Mouse (Mus musculus) midbrain, embryonic 12.5 days (tissue): ENCODE measurements at regions not wholly inside any gene's neighbourhood (a gene's known extent, or its start where the extent isn't known, plus 50 kb on each side); places are given as distances from the start of the nearest gene placed in this dataset.

Experiments used
- ATAC-seq: fragments of 200-750 bp; cut with Nextera tagmentation; 2 replicates; pipeline ENCODE4 v1.8.0; 2017; ENCODE audit warnings: low read depth, moderate TSS enrichment, moderate library complexity; ENCODE audit not compliant: low FRiP score
- H3K27ac ChIP-seq: fragments of 300-500 bp; sonication (generic); replicated peaks from 2 replicates; pipeline ENCODE4 v1.5.1; 2016; ENCODE audit warnings: mild to moderate bottlenecking
- H3K27me3 ChIP-seq: fragments of 300-500 bp; sonication (generic); 2 replicates; pipeline ENCODE4 v1.6.1; 2016; ENCODE audit warnings: mild to moderate bottlenecking
- H3K36me3 ChIP-seq: fragments of 300-500 bp; sonication (generic); 2 replicates; pipeline ENCODE4 v1.6.1; 2016
- H3K4me1 ChIP-seq: fragments of 300-500 bp; sonication (generic); 2 replicates; pipeline ENCODE4 v1.6.1; 2016
- H3K4me2 ChIP-seq: fragments of 300-500 bp; sonication (generic); replicated peaks from 2 replicates; pipeline ENCODE4 v1.6.1; 2016; ENCODE audit warnings: mild to moderate bottlenecking, moderate library complexity
- H3K4me3 ChIP-seq: fragments of 300-500 bp; sonication (generic); 2 replicates; pipeline ENCODE4 v1.5.1; 2016; ENCODE audit warnings: mild to moderate bottlenecking
- H3K9ac ChIP-seq: fragments of 300-500 bp; sonication (generic); replicated peaks from 2 replicates; pipeline ENCODE4 v1.6.1; 2016; ENCODE audit warnings: mild to moderate bottlenecking, moderate library complexity
- H3K9me3 ChIP-seq: fragments of 300-500 bp; sonication (generic); 2 replicates; pipeline ENCODE4 v1.6.1; 2016; ENCODE audit warnings: mild to moderate bottlenecking
- WGBS: fragments of 180-500 bp; shearing (Covaris S2); methylation state at CpG from one replicate; pipeline ENCODE4 v1.1.7; 2016; 5-methylcytosine and 5-hydroxymethylcytosine counted together

DNA sequence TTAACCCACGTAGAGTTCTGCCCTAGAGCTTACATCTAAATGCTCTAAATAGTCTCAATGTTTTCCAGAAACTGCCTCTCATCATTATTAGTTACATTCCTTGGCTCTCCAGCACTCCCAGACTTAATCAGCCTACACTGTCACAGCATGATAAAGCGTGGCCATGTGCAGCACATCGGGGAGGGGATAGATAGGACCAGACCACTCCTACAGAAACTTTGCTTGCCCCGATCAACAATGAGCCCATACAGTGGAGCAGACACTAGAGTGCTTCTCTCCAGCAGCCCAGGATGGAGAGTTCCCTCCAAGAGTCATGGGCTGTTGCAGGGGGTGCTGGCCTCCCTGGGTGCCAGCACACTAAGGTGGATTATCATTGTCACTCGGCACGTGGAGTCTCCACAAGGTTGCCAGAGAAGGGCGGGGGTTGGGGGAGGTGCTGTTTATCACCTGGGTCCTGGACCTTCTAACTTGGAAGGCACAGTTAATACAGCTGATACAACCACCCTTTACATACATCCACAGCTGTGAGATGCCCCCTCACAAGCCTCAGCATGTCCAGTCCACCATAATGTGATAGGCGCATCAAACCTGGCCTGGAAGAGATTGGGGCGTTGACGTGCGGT is 73.4 kb upstream of the Armc2 start:
- Histone ChIP-seq H3K27me3 (peaks cover 36% of the 10 kb centered on the region), H3K4me2 (no peak overlapping the region), H3K4me3 (no peak overlapping the region), H3K9me3 (no peaks in the 10 kb centered on the region), H3K27ac (no peak overlapping the region), H3K4me1 (peaks cover 16% of the 10 kb centered on the region; the same call in 1 of the 2 replicates), H3K36me3 (no peaks in the 10 kb centered on the region), H3K9ac (no peak overlapping the region)
- ATAC-seq, result no peak
- 86% methylated on average over 11 of the region's 11 CpGs for WGBS

DNA sequence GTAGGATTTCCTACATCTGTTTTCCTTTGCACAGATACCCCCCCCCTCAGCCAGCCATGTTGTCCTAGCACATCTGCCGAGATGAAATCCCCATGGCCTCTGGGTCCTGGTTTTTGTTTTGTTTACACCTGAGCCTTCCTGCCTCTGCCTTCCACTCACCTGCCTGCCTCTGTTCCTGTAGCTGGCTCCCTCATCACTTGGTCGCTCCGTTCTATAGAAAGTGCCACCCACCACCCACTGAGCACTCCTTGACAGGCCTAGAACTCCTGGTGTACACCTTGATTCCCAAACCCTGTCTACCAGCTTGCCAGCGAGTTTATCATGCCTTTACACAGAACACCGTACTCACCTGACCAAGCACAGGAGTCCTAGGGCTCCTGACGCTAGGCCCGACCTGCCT is 72.6 kb upstream of the Armc2 start:
- 89% methylated on average over 7 of the region's 7 CpGs for WGBS
- no peak overlapping the region for H3K27ac ChIP-seq

GRCm38 (mm10) chr10:42090147-42090546 is 71.9 kb upstream of the Armc2 start:
- Histone ChIP-seq H3K9me3 (no peaks in the 10 kb centered on the region; the same call in 1 of the 2 replicates), H3K4me1 (peaks cover 16% of the 10 kb centered on the region; the same call in 1 of the 2 replicates), H3K4me3 (no peak overlapping the region), H3K27ac (no peak overlapping the region), H3K4me2 (no peak overlapping the region), H3K36me3 (no peaks in the 10 kb centered on the region), H3K27me3 (peaks cover 45% of the 10 kb centered on the region), H3K9ac (no peak overlapping the region)
- ATAC-seq, result no peak
- 45% methylated on average over 3 of the region's 3 CpGs for WGBS

More for the DNA sequence above, 72.6 kb upstream of the Armc2 start:
- peaks cover 39% of the 10 kb centered on the region for H3K27me3 ChIP-seq
- peaks cover 16% of the 10 kb centered on the region; the same call in 1 of the 2 replicates for H3K4me1 ChIP-seq
- no peak overlapping the region for H3K4me2 ChIP-seq
- no peak overlapping the region for H3K4me3 ChIP-seq
- no peaks in the 10 kb centered on the region for H3K36me3 ChIP-seq
- no peak for ATAC-seq
- no peak overlapping the region for H3K9ac ChIP-seq
- H3K9me3 ChIP-seq, result no peaks in the 10 kb centered on the region

- Histone ChIP-seq H3K36me3 (no peaks in the 10 kb centered on the region), H3K27me3 (peaks cover 45% of the 10 kb centered on the region), H3K9me3 (peaks cover 4% of the 10 kb centered on the region; the same call in 1 of the 2 replicates), H3K4me1 (peaks cover 16% of the 10 kb centered on the region; the same call in 1 of the 2 replicates), H3K4me2 (no peak overlapping the region), H3K9ac (no peak overlapping the region), H3K27ac (no peak overlapping the region), H3K4me3 (no peak overlapping the region)
- ATAC-seq, result no peak
- 65% methylated on average over 5 of the region's 5 CpGs for WGBS
Observed at GRCm38 (mm10) chr10:42089686-42090085, 71.4 kb upstream of the Armc2 start.

GRCm38 (mm10) chr10:42089235-42089625 is 71.0 kb upstream of the Armc2 start:
- no peaks in the 10 kb centered on the region for H3K36me3 ChIP-seq
- no peak overlapping the region for H3K4me2 ChIP-seq
- no peak overlapping the region for H3K4me3 ChIP-seq
- peaks cover 41% of the 10 kb centered on the region for H3K27me3 ChIP-seq
- 30% methylated on average over 3 of the region's 3 CpGs for WGBS
- no peak for ATAC-seq
- peaks cover 16% of the 10 kb centered on the region; the same call in 1 of the 2 replicates for H3K4me1 ChIP-seq
- H3K27ac ChIP-seq, result no peak overlapping the region
- peaks cover 4% of the 10 kb centered on the region; the same call in 1 of the 2 replicates for H3K9me3 ChIP-seq
- no peak overlapping the region for H3K9ac ChIP-seq

DNA sequence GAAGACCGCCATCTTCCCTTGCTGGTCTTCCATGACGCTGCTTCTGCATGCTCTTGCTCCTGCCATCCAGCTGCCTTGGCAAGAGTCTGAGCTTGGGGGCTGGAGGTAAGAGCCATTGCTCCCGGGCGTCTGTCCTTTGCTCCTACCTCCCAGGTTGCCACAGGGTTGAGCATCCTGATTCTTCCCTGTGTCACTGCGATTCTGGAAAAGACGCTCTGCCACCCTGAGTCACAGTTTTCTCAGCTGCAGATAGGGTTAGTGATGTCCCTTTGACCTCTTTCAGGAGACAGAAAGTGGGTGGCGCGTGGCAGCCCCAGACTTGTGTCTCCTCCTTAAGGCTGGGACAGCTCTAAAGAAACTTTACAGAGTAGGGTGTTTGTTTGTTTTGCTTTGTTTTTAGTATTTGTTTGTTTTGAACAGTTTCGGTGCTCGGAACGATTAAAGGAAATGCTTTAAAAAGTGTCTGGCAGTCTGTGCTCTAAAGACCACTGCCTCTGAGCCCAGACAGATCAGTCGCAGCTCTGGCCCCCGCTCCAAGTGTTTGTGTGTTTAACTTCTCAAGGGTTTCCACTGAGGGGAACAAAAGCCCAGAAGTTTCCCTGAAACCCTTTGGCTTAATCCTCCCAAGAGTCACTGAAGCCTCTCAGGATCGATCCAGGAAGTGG is 70.5 kb upstream of the Armc2 start:
- Histone ChIP-seq H3K4me3 (no peak overlapping the region), H3K4me1 (peaks cover 16% of the 10 kb centered on the region; the same call in 1 of the 2 replicates), H3K4me2 (no peak overlapping the region), H3K9ac (no peak overlapping the region), H3K9me3 (peaks cover 4% of the 10 kb centered on the region; the same call in 1 of the 2 replicates), H3K27ac (no peak overlapping the region), H3K27me3 (peaks cover 38% of the 10 kb centered on the region), H3K36me3 (no peaks in the 10 kb centered on the region)
- WGBS, result 39% methylated on average over 14 of the region's 14 CpGs
- no peak for ATAC-seq

- Histone ChIP-seq H3K4me2 (no peak overlapping the region), H3K9me3 (peaks cover 4% of the 10 kb centered on the region; the same call in 1 of the 2 replicates), H3K9ac (no peak overlapping the region), H3K4me1 (peaks cover 16% of the 10 kb centered on the region; the same call in 1 of the 2 replicates), H3K4me3 (no peak overlapping the region), H3K36me3 (no peaks in the 10 kb centered on the region), H3K27ac (no peak overlapping the region), H3K27me3 (peaks cover 38% of the 10 kb centered on the region)
- ATAC-seq, result no peak
- WGBS, result 89% methylated on average over 3 of the region's 3 CpGs
Observed at GRCm38 (mm10) chr10:42087906-42088305, 69.7 kb upstream of the Armc2 start.

GRCm38 (mm10) chr10:42086691-42087090 is 68.4 kb upstream of the Armc2 start:
- Histone ChIP-seq H3K4me2 (no peak overlapping the region), H3K9ac (no peak overlapping the region), H3K4me1 (peaks cover 16% of the 10 kb centered on the region; the same call in 1 of the 2 replicates), H3K9me3 (peaks cover 4% of the 10 kb centered on the region; the same call in 1 of the 2 replicates), H3K36me3 (no peaks in the 10 kb centered on the region), H3K27me3 (peaks cover 42% of the 10 kb centered on the region), H3K27ac (no peak overlapping the region), H3K4me3 (no peak overlapping the region)
- ATAC-seq, result no peak
- WGBS, result 96% methylated on average over 10 of the region's 10 CpGs

- peaks cover 32% of the 10 kb centered on the region for H3K27me3 ChIP-seq
- no peak overlapping the region for H3K9ac ChIP-seq
- no peak overlapping the region for H3K4me3 ChIP-seq
- WGBS, result 82% methylated on average over 2 of the region's 2 CpGs
- H3K4me1 ChIP-seq, result peaks cover 16% of the 10 kb centered on the region; the same call in 1 of the 2 replicates
- H3K36me3 ChIP-seq, result no peaks in the 10 kb centered on the region
- ATAC-seq, result no peak
- H3K4me2 ChIP-seq, result no peak overlapping the region
- H3K9me3 ChIP-seq, result peaks cover 4% of the 10 kb centered on the region; the same call in 1 of the 2 replicates
- H3K27ac ChIP-seq, result no peak overlapping the region
Observed at GRCm38 (mm10) chr10:42085295-42085694, 67.1 kb upstream of the Armc2 start.

GRCm38 (mm10) chr10:42082227-42082840 is 64.1 kb upstream of the Armc2 start:
- WGBS, result 75% methylated on average over 7 of the region's 7 CpGs
- no peaks in the 10 kb centered on the region for H3K4me1 ChIP-seq
- no peak overlapping the region for H3K4me2 ChIP-seq
- H3K4me3 ChIP-seq, result no peak overlapping the region
- H3K36me3 ChIP-seq, result no peaks in the 10 kb centered on the region
- no peak overlapping the region for H3K9ac ChIP-seq
- peaks cover 21% of the 10 kb centered on the region for H3K27me3 ChIP-seq
- no peak overlapping the region for H3K27ac ChIP-seq
- peaks cover 4% of the 10 kb centered on the region; the same call in 1 of the 2 replicates for H3K9me3 ChIP-seq
- no peak for ATAC-seq

DNA sequence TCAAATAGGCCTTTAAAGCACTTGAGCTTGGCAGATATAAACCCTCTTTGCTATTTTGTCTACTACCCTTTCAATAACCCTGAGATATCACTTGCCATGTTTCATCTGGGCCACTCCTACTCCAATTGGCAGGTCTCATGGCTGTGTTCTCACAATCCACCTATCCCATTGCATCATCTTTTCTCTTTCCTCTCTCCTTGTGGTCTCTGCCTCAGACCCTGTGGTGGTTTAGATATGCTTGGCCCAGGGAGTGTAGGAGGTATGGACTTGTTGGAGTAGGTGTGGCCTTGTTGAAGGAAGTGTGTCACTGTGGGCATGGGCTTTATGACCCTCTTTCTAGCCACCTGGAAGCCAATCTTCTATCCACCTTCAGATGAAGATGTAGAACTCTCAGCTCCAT is 61.5 kb upstream of the Armc2 start:
- no peak overlapping the region for H3K4me3 ChIP-seq
- H3K36me3 ChIP-seq, result no peaks in the 10 kb centered on the region
- no peaks in the 10 kb centered on the region for H3K4me1 ChIP-seq
- H3K9me3 ChIP-seq, result 0 out of 2 replicates have a peak, but pooled peaks cover 1% of the 10 kb centered on the region
- H3K27ac ChIP-seq, result no peak overlapping the region
- ATAC-seq, result no peak
- no peak overlapping the region for H3K9ac ChIP-seq
- no peak overlapping the region for H3K4me2 ChIP-seq
- peaks cover 8% of the 10 kb centered on the region for H3K27me3 ChIP-seq

- WGBS, result 76% methylated on average over 4 of the region's 4 CpGs
- H3K36me3 ChIP-seq, result no peaks in the 10 kb centered on the region
- H3K9me3 ChIP-seq, result no peaks in the 10 kb centered on the region
- H3K27ac ChIP-seq, result no peak overlapping the region
- peaks cover 23% of the 10 kb centered on the region for H3K27me3 ChIP-seq
- H3K9ac ChIP-seq, result no peak overlapping the region
- H3K4me3 ChIP-seq, result no peak overlapping the region
- no peak for ATAC-seq
- H3K4me2 ChIP-seq, result no peak overlapping the region
- peaks cover 12% of the 10 kb centered on the region for H3K4me1 ChIP-seq
Observed at GRCm38 (mm10) chr10:42076711-42077110, 58.5 kb upstream of the Armc2 start.
